Mouse (Mus musculus) heart, embryonic 11.5 days (tissue): ENCODE measurements around the gene Olfr1200. TPM values are rescaled to one million over a fixed set of nuclear protein-coding genes. Genes with fewer than 3 reads are reported as not detected.

ENCODE experiments used
- ATAC-seq: fragments of 200-750 bp; cut with Nextera tagmentation; replicated peaks from 2 replicates; pipeline ENCODE4 v1.8.0; 2017; ENCODE audit warnings: moderate library complexity; ENCODE audit not compliant: insufficient number of reproducible peaks, low FRiP score, low TSS enrichment
- H3K27ac ChIP-seq: fragments of 300-500 bp; sonication (generic); 2 replicates; pipeline ENCODE4 v1.5.1; 2014; ENCODE audit warnings: mild to moderate bottlenecking, low read depth, low read length
- H3K27me3 ChIP-seq: fragments of 300-500 bp; sonication (generic); 2 replicates; pipeline ENCODE4 v1.6.1; 2014; ENCODE audit warnings: mild to moderate bottlenecking, low read length, mixed read lengths; ENCODE audit not compliant: control insufficient read depth, insufficient read depth
- H3K36me3 ChIP-seq: fragments of 300-500 bp; sonication (generic); 2 replicates; pipeline ENCODE4 v1.6.1; 2014; ENCODE audit warnings: mild to moderate bottlenecking, low read length, moderate library complexity, mixed read lengths; ENCODE audit not compliant: control insufficient read depth, insufficient read depth
- H3K4me1 ChIP-seq: fragments of 300-500 bp; sonication (generic); 2 replicates; pipeline ENCODE4 v1.6.1; 2014; ENCODE audit warnings: low read length; ENCODE audit not compliant: control insufficient read depth, insufficient read depth
- H3K4me2 ChIP-seq: fragments of 300-500 bp; sonication (generic); 2 replicates; pipeline ENCODE4 v1.6.1; 2014; ENCODE audit warnings: mild to moderate bottlenecking, moderate library complexity
- H3K4me3 ChIP-seq: fragments of 300-500 bp; sonication (generic); 2 replicates; pipeline ENCODE4 v1.5.1; 2014; ENCODE audit warnings: low read depth, low read length
- H3K9ac ChIP-seq: fragments of 300-500 bp; sonication (generic); 2 replicates; pipeline ENCODE4 v1.6.1; 2014; ENCODE audit warnings: mild to moderate bottlenecking, low read depth, low read length, moderate library complexity
- H3K9me3 ChIP-seq: fragments of 300-500 bp; sonication (generic); replicated peaks from 2 replicates; pipeline ENCODE4 v1.6.1; 2016; ENCODE audit warnings: low read length; ENCODE audit not compliant: control insufficient read depth
- WGBS: fragments of 180-500 bp; shearing (Covaris S2); extraction: QIAGEN DNeasy Blood & Tissue Kit; methylation state at CpG from one replicate; pipeline ENCODE4 v1.1.7; 2014; ENCODE audit not compliant: insufficient replicate concordance; 5-methylcytosine and 5-hydroxymethylcytosine counted together
- polyA plus RNA-seq: library from polyadenylated mRNA; unstranded; fragments of >200 nt; fragmentation: Nextera tagmentation; extraction: Ambion mirVana; gene quantifications from 2 replicates; pipeline ENCODE4 v1.2.1, GENCODE M21; 2014

Gene Olfr1200
- not detected in 2 replicates for polyA plus RNA-seq

DNA sequence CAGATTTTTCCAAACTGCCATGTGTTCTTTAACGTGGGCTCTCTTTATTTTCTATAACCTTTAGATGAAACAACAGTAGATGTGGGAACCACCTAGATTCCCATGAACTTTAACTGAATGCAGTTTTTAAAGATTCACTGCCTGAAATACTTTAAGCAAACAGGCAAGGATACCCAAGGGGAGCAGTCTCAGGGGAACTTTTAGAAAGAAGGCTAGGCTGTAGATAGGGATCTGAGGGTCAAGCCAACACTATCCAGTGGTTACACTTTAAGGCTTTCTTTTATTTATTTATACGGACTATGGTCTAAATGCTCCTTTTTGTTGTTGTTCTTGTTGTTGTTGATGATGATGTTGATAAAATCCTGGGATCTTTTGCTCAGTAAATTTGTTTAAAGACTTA, at the start of gene Olfr1200:
TSS of gene Olfr1200 (minus strand) at position 101 of the 400 bp plus-strand sequence.
- Histone ChIP-seq H3K36me3 (no peaks in the 10 kb centered on the region), H3K9ac (no peak within 1 kb of the TSS), H3K27ac (no peak within 1 kb of the TSS), H3K4me3 (no peak within 1 kb of the TSS), H3K4me2 (no peak within 1 kb of the TSS), H3K9me3 (no peaks in the 10 kb centered on the region), H3K4me1 (no peaks in the 10 kb centered on the region), H3K27me3 (no peaks in the 10 kb centered on the region)
- 69% methylated on average over 2 of the region's 2 CpGs for WGBS
- ATAC-seq = no peak

DNA sequence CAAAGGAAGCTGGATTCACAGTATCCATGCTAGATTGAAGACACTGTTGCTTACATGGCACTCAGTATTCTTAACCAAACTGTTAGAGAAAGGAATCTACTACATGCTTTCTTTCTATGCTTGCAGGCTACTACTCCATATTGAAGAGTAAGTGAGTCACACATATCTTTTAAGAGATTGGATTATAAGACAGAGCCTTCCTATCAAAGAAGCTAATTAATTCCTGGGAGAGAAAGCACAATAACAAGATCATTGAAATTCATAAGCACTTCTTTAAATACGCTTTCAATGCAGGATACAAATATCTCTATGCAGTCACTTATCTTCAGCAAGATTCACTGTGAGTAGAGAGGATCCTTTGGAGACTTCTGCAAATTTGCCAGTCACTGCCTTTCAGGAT, 43.9 kb upstream of the Olfr1200 start, which contains the start of gene Olfr1202:
TSS of gene Olfr1202 (plus strand) at position 301 of the 400 bp plus-strand sequence.
- WGBS = 72% methylated on average over 1 of the region's 1 CpGs
- H3K4me1 ChIP-seq = no peaks in the 10 kb centered on the region
- H3K27ac ChIP-seq = no peak within 1 kb of the TSS
- ATAC-seq = no peak
- no peak within 1 kb of the TSS for H3K9ac ChIP-seq
- H3K4me3 ChIP-seq = no peak within 1 kb of the TSS
- H3K9me3 ChIP-seq = no peaks in the 10 kb centered on the region
- no peak within 1 kb of the TSS for H3K4me2 ChIP-seq
- no peaks in the 10 kb centered on the region for H3K27me3 ChIP-seq
- H3K36me3 ChIP-seq = no peaks in the 10 kb centered on the region

DNA sequence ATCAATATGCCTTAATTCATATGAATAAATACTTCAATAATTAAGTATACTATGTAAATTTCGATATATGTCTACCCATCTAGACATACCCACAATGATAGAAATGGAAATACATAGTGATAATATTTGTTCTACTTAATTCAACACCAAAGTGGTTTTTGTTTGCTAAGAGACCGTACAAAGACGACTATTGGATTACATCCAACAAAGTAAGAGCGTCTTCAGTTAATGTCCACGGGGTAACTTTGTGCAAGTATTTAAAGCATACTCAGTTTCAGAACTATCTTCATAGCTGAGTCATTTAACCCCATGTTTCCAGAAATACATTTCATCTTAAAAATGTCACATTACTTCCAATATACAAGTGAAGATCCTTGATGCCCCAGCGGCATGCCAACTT, 22.4 kb upstream of the Olfr1200 start, which contains the start of gene Olfr1201:
TSS of gene Olfr1201 (plus strand) at position 301 of the 400 bp plus-strand sequence.
- Histone ChIP-seq H3K4me1 (no peaks in the 10 kb centered on the region), H3K4me3 (no peak within 1 kb of the TSS), H3K9ac (no peak within 1 kb of the TSS), H3K36me3 (no peaks in the 10 kb centered on the region), H3K27me3 (no peaks in the 10 kb centered on the region), H3K4me2 (no peak within 1 kb of the TSS), H3K9me3 (no peaks in the 10 kb centered on the region), H3K27ac (no peak within 1 kb of the TSS)
- 78% methylated on average over 6 of the region's 6 CpGs for WGBS
- no peak for ATAC-seq

DNA sequence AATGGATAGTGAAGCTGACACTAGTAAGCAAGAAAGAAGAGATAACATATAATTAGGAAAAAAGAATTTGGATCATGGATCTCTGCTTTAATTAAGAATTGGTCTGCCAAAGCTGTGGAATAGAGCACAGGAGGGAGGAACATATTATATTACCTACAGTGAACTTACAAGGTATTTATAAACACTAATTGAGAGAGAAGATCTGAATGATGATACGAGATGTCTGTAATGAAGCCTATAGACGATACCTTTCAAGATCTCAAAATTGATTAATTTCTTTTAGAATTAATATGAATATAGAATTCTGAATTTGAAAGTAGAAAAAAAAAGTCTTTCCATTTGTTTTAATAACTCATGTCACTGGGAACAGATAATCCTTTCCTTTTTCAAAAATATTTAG, 9.9 kb downstream of the Olfr1200 start, which contains the start of gene Olfr1199:
TSS of gene Olfr1199 (minus strand) at position 101 of the 400 bp plus-strand sequence.
- Histone ChIP-seq H3K36me3 (no peaks in the 10 kb centered on the region), H3K9ac (no peak within 1 kb of the TSS), H3K4me2 (no peak within 1 kb of the TSS), H3K27ac (no peak within 1 kb of the TSS), H3K27me3 (no peaks in the 10 kb centered on the region), H3K9me3 (no peaks in the 10 kb centered on the region), H3K4me3 (no peak within 1 kb of the TSS), H3K4me1 (no peaks in the 10 kb centered on the region)
- no peak for ATAC-seq
- 85% methylated on average over 2 of the region's 2 CpGs for WGBS

DNA sequence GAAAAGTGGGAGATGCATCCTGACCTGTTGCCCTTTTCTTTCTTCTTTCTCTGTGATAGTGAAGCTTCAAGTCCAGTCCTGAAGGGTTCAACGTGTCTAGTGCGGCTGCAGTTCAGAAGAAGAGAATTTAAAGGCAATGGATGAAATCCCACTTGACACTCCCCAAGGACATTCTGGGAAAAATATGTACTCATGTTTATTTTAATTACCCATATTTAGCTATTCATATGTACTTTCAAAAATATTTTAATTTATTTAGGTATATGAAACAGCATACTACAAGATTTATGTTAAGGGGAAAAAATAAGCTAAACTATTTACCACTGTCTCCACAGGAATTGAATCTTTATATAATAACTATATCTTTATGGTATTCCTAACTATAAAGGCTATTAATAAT, 19.0 kb downstream of the Olfr1200 start, which contains the start of gene Olfr1198:
TSS of gene Olfr1198 (minus strand) at position 101 of the 400 bp plus-strand sequence.
- H3K27ac ChIP-seq = no peak within 1 kb of the TSS
- H3K4me2 ChIP-seq = no peak within 1 kb of the TSS
- no peaks in the 10 kb centered on the region for H3K9me3 ChIP-seq
- no peaks in the 10 kb centered on the region for H3K27me3 ChIP-seq
- WGBS = 84% methylated on average over 2 of the region's 2 CpGs
- no peak within 1 kb of the TSS for H3K4me3 ChIP-seq
- H3K36me3 ChIP-seq = no peaks in the 10 kb centered on the region
- no peaks in the 10 kb centered on the region for H3K4me1 ChIP-seq
- no peak for ATAC-seq
- no peak within 1 kb of the TSS for H3K9ac ChIP-seq

DNA sequence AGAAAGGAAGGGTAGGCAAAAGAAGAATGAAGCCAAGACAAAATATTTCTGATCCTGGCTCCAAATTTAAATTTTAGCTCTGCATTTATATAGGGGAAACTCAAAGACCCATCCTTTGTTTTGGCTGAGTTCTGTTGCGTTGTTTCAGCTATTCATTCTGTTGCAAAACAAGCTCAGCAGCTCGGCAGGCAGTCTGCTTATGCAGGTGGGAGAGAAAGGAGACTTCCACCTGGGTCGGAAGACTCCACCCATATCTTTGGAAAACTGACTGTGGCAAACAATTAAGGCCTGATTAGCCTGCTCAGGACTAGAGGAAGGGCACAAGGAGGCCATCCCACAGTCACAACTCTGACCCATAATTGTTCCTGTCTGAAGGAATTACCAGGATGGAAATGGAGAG, 26.9 kb downstream of the Olfr1200 start:
- Histone ChIP-seq H3K9me3 (no peaks in the 10 kb centered on the region), H3K9ac (no peak overlapping the region), H3K4me2 (no peak overlapping the region), H3K4me1 (no peaks in the 10 kb centered on the region), H3K27me3 (no peaks in the 10 kb centered on the region), H3K36me3 (no peaks in the 10 kb centered on the region), H3K4me3 (no peak overlapping the region), H3K27ac (no peak overlapping the region)
- ATAC-seq = no peak
- 68% methylated on average over 3 of the region's 3 CpGs for WGBS

DNA sequence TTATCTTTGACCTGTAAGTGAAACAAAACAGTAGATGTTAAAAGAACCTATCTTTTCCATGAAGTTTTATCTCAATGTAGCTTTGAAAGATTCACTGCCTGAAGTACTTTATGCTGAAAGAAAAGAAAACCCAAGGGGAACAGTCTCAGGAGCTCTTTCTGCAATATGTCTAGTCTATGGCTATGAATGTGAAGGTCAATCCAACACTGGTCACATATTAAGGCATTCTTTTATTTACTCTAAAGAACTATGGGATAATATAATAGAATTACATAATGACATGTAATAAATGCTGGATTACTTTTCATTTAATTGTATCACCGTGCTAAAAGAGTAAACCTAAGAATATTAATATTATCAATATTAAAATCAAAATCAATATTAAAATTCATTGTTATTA, 38.0 kb downstream of the Olfr1200 start, which contains the start of gene Olfr1197:
TSS of gene Olfr1197 (minus strand) at position 101 of the 400 bp plus-strand sequence.
- H3K4me2 ChIP-seq = no peak within 1 kb of the TSS
- ATAC-seq = no peak
- no peak within 1 kb of the TSS for H3K27ac ChIP-seq
- no peaks in the 10 kb centered on the region for H3K4me1 ChIP-seq
- H3K9me3 ChIP-seq = no peaks in the 10 kb centered on the region
- H3K9ac ChIP-seq = no peak within 1 kb of the TSS
- no peaks in the 10 kb centered on the region for H3K36me3 ChIP-seq
- WGBS = 72% methylated on average over 1 of the region's 1 CpGs
- H3K4me3 ChIP-seq = no peak within 1 kb of the TSS
- H3K27me3 ChIP-seq = no peaks in the 10 kb centered on the region

Other genes with a start within 250 kb of the Olfr1200 start
- not detected in 2 replicates for gene Olfr1188, start 213.6 kb downstream of the Olfr1200 start, polyA plus RNA-seq
- gene Olfr1189, start 184.0 kb downstream of the Olfr1200 start, polyA plus RNA-seq = not detected in 2 replicates
- not detected in 2 replicates for gene Olfr1191-ps1, start 129.9 kb downstream of the Olfr1200 start, polyA plus RNA-seq
- not detected in 2 replicates for gene Olfr1192-ps1, start 122.0 kb downstream of the Olfr1200 start, polyA plus RNA-seq
- not detected in 2 replicates for gene Olfr1193, start 94.9 kb downstream of the Olfr1200 start, polyA plus RNA-seq
- gene Olfr1195, start 81.3 kb downstream of the Olfr1200 start, polyA plus RNA-seq = not detected in 2 replicates
- gene Olfr1196, start 65.9 kb downstream of the Olfr1200 start, polyA plus RNA-seq = not detected in 2 replicates
- gene Olfr1197, start 38.1 kb downstream of the Olfr1200 start, polyA plus RNA-seq = not detected in 2 replicates
- not detected in 2 replicates for gene Olfr1198, start 19.1 kb downstream of the Olfr1200 start, polyA plus RNA-seq
- not detected in 2 replicates for gene Olfr1199, start 10.0 kb downstream of the Olfr1200 start, polyA plus RNA-seq
- not detected in 2 replicates for gene Olfr1201, start 22.5 kb upstream of the Olfr1200 start, polyA plus RNA-seq
- gene Olfr1202, start 44.0 kb upstream of the Olfr1200 start, polyA plus RNA-seq = not detected in 2 replicates
- not detected in 2 replicates for gene Olfr1205, start 59.2 kb upstream of the Olfr1200 start, polyA plus RNA-seq
- gene Olfr1204, start 78.8 kb upstream of the Olfr1200 start, polyA plus RNA-seq = not detected in 2 replicates
- not detected in 2 replicates for gene Olfr1206, start 92.7 kb upstream of the Olfr1200 start, polyA plus RNA-seq
- gene Olfr1208, start 131.8 kb upstream of the Olfr1200 start, polyA plus RNA-seq = not detected in 2 replicates
- gene Olfr1209, start 144.7 kb upstream of the Olfr1200 start, polyA plus RNA-seq = not detected in 2 replicates
- gene Olfr1211, start 167.6 kb upstream of the Olfr1200 start, polyA plus RNA-seq = not detected in 2 replicates
- not detected in 2 replicates for gene Olfr1212, start 183.5 kb upstream of the Olfr1200 start, polyA plus RNA-seq
- gene Gm13762, start 209.8 kb upstream of the Olfr1200 start, polyA plus RNA-seq = not detected in 2 replicates
- not detected in 2 replicates for gene Olfr1214, start 222.2 kb upstream of the Olfr1200 start, polyA plus RNA-seq
- gene Olfr1215, start 236.5 kb upstream of the Olfr1200 start, polyA plus RNA-seq = not detected in 2 replicates
- gene Olfr1216, start 247.9 kb upstream of the Olfr1200 start, polyA plus RNA-seq = not detected in 2 replicates